Mouse (Mus musculus) testis, adult 2 months (tissue): Measurements from ENCODE around the gene Tmem37.

Experiments used
- CTCF ChIP-seq: fragments of 200-500 bp; IDR thresholded peaks from 2 replicates; pipeline ENCODE4 v1.5.1; 2012; ENCODE audit warnings: low read depth, mild to moderate bottlenecking, inconsistent platforms, low read length, moderate library complexity; ENCODE audit not compliant: control insufficient read depth, insufficient read depth, insufficient replicate concordance
- POLR2A ChIP-seq: fragments of 200-500 bp; IDR thresholded peaks from 2 replicates; pipeline ENCODE4 v1.6.1; 2012; ENCODE audit warnings: low read depth, mild to moderate bottlenecking, inconsistent platforms, low read length, moderate library complexity; ENCODE audit not compliant: control insufficient read depth

GRCm38 (mm10) chr1:120109741-120110432, 36.0 kb upstream of the Tmem37 start:
- TF ChIP-seq POLR2A = no peak
- TF ChIP-seq CTCF = no peak
